Mouse (Mus musculus) small intestine, adult 2 months (tissue): ENCODE data around the gene Cul4b.

Source experiments
- CTCF ChIP-seq: fragments of 200-500 bp; IDR thresholded peaks from 2 replicates; pipeline ENCODE4 v1.5.1; 2012; ENCODE audit warnings: low read depth, mild to moderate bottlenecking, control low read depth, inconsistent platforms, low read length, moderate library complexity, mixed read lengths; ENCODE audit not compliant: insufficient replicate concordance, insufficient read length; ENCODE audit errors: extremely low read depth
- POLR2A ChIP-seq: fragments of 200-500 bp; IDR thresholded peaks from 2 replicates; pipeline ENCODE4 v1.6.1; 2012; ENCODE audit warnings: low read depth, mild to moderate bottlenecking, control low read depth, inconsistent platforms, low read length, moderate library complexity

- no peak for TF ChIP-seq CTCF
- TF ChIP-seq POLR2A = no peak
These were observed 9.3 kb downstream of the Cul4b start for GRCm38 (mm10) chrX:38566521-38567205.
